Mouse (Mus musculus) thymus, adult 2 months (tissue): Measurements from ENCODE around the gene Itgax. TPM values are rescaled to one million over a fixed set of nuclear protein-coding genes. Genes with fewer than 3 reads are reported as not detected.

Experiments
- DNase-seq: peaks from one replicate; pipeline ENCODE4 v3.0.0; 2021
- H3K27ac ChIP-seq: fragments of 200-500 bp; 2 replicates; pipeline ENCODE4 v1.5.1; 2012; ENCODE audit warnings: low read length, control low read depth; ENCODE audit not compliant: control insufficient read depth, insufficient read depth
- H3K27me3 ChIP-seq: fragments of 200-500 bp; 2 replicates; pipeline ENCODE4 v1.6.1; 2012; ENCODE audit warnings: mild to moderate bottlenecking, low read length, moderate library complexity, mixed read lengths; ENCODE audit not compliant: control insufficient read depth, insufficient read depth
- H3K36me3 ChIP-seq: fragments of 200-500 bp; 2 replicates; pipeline ENCODE4 v1.6.1; 2012; ENCODE audit warnings: mild to moderate bottlenecking, low read length, moderate library complexity; ENCODE audit not compliant: control insufficient read depth, insufficient read depth
- H3K4me1 ChIP-seq: fragments of 200-500 bp; replicated peaks from 2 replicates; pipeline ENCODE4 v1.6.1; 2012; ENCODE audit warnings: low read length; ENCODE audit not compliant: control insufficient read depth, insufficient read depth
- H3K4me3 ChIP-seq: fragments of 200-500 bp; 2 replicates; pipeline ENCODE4 v1.5.1; 2012; ENCODE audit warnings: mild to moderate bottlenecking, low read length, control low read depth, moderate library complexity; ENCODE audit not compliant: control insufficient read depth, insufficient read depth
- CTCF ChIP-seq: fragments of 200-500 bp; IDR thresholded peaks from 2 replicates; pipeline ENCODE4 v1.5.1; 2012; ENCODE audit warnings: mild to moderate bottlenecking, control low read depth, low read length, moderate library complexity, borderline replicate concordance; ENCODE audit not compliant: control insufficient read depth, poor library complexity, insufficient read depth; ENCODE audit errors: extremely low read depth
- POLR2A ChIP-seq: fragments of 200-500 bp; IDR thresholded peaks from 2 replicates; pipeline ENCODE4 v1.6.1; 2012; ENCODE audit warnings: mild to moderate bottlenecking, low read length, control low read depth, moderate library complexity; ENCODE audit not compliant: control insufficient read depth, poor library complexity, insufficient read depth; ENCODE audit errors: extremely low read depth
- WGBS: fragments of 180-500 bp; shearing (Covaris S2); methylation state at CpG from one replicate; pipeline ENCODE4 v1.1.7; 2018; 5-methylcytosine and 5-hydroxymethylcytosine counted together
- polyA plus RNA-seq: library from polyadenylated mRNA; depleted of rRNA; stranded (reverse); fragments of >200 nt; gene quantifications from 2 replicates; pipeline ENCODE4 v1.2.3, GENCODE M21; 2012; rRNA removed

Gene Itgax
- polyA plus RNA-seq, 1 experiment, result 14.7 TPM

- Histone ChIP-seq H3K27me3 (no peaks in the 10 kb centered on the region), H3K36me3 (no peaks in the 10 kb centered on the region), H3K4me1 (peaks cover 5% of the 10 kb centered on the region), H3K4me3 (no peak overlapping the region), H3K27ac (no peak overlapping the region)
- no peak for DNase-seq
- 99% methylated on average over 4 of the region's 4 CpGs for WGBS
- TF ChIP-seq CTCF (no peak), POLR2A (no peak)
Measured at GRCm38 (mm10) chr7:128164001-128164400, 34.7 kb downstream of the Itgax start.

GRCm38 (mm10) chr7:128166391-128166790 is 37.0 kb downstream of the Itgax start:
- 98% methylated on average over 7 of the region's 7 CpGs for WGBS
- no peak for DNase-seq
- TF ChIP-seq POLR2A (no peak), CTCF (no peak)
- Histone ChIP-seq H3K36me3 (no peaks in the 10 kb centered on the region), H3K27me3 (no peaks in the 10 kb centered on the region), H3K4me1 (peaks cover 2% of the 10 kb centered on the region), H3K27ac (no peak overlapping the region), H3K4me3 (no peak overlapping the region)

DNA sequence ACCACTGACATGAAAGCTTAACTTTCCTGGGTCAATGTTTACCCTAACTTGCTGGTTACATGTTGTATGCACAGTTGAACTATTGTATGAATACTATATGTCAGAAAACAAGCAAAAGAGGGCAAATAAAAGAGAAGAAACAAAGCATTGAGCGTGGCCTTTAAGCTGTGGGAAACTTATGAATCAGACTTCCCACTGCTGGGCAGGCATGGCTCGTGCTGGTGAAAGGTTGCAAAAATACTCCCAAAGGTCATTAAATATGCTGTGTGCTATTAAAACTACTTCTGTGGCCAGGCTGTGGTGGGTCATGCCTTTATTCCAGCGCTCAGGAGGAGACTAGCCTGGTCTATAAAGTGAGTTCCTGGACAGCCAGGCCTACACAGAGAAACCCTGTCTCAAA is 40.6 kb downstream of the Itgax start:
- Histone ChIP-seq H3K4me3 (no peak overlapping the region), H3K27me3 (no peaks in the 10 kb centered on the region), H3K36me3 (no peaks in the 10 kb centered on the region), H3K4me1 (0 out of 2 replicates have a peak, but pooled peaks cover 2% of the 10 kb centered on the region), H3K27ac (no peak overlapping the region)
- DNase-seq, result no peak
- WGBS, result 94% methylated on average over 3 of the region's 3 CpGs
- TF ChIP-seq POLR2A, result no peak
- no peak for TF ChIP-seq CTCF

DNA sequence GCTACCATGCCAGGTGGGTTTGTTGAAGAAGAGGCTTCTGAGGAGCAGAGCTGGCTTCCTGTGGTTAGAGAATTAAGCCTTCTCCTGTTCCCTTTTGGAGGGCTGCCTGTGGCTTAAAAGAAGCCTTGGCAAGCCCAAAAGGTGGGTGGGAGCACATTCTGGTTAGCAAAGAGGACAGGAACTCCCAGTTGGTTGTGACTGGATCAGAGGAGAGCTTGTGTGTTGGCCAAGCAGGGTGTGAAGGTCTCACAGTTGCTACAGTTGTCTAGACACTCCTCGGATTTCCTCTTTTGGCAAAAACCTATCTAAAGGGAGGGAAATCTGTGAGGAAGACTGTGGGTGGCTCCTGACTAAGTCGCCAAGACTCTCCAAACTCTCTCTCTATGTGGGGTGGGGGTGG is 49.0 kb downstream of the Itgax start:
- Histone ChIP-seq H3K27ac (no peak overlapping the region), H3K27me3 (no peaks in the 10 kb centered on the region), H3K36me3 (no peaks in the 10 kb centered on the region), H3K4me3 (no peak overlapping the region), H3K4me1 (peaks cover 61% of the 10 kb centered on the region)
- DNase-seq, result no peak
- WGBS, result 21% methylated on average over 2 of the region's 2 CpGs
- TF ChIP-seq POLR2A, result no peak
- no peak for TF ChIP-seq CTCF

DNA sequence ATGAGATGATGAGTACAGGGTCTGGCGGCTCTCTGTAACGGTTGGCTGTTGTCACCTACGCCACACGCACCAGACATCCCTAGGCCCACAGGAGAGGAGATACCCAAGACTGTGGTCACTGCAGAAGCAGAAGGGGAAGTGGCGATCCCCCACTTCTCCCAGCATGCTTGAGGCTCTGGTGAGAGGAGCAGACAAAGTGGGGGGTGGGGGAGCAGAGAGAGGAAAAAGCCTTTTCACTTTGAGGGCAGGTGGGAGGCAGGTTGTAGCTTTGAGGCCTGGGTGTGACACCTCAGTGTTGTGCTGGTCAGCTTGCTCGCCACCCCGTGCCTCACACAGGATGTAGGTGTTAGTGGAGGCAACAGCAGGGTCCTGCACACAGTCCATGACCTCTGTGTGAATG is 50.8 kb downstream of the Itgax start:
- TF ChIP-seq CTCF, result no peak
- TF ChIP-seq POLR2A, result no peak
- H3K36me3 ChIP-seq, result no peaks in the 10 kb centered on the region
- H3K27me3 ChIP-seq, result no peaks in the 10 kb centered on the region
- no peak overlapping the region for H3K4me3 ChIP-seq
- peak overlapping the region; percentile 53 for H3K27ac ChIP-seq
- WGBS, result 26% methylated on average over 7 of the region's 7 CpGs
- peak; percentile 42 for DNase-seq
- peaks cover 67% of the 10 kb centered on the region for H3K4me1 ChIP-seq

DNA sequence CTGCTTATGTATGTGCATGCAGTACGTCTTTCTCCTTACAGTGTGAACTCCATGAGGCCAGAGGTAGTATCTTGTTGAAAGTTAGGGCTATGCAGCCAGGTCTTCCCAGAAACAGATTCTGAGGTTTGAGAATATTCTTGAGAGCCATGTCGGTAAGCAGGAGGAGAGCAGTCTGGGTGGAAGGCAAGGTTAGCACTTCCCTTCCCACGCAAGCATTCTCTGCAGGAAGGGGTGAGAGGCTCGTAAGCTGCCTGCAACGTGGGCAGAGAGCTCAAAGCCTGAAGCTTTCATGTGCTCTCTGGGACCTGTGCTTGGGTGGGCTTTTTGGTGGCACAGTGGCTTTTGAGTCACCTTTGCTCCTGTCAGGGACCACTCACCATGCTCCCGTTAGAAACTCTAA is 51.2 kb downstream of the Itgax start:
- H3K27ac ChIP-seq, result peak overlapping the region; percentile 53
- TF ChIP-seq POLR2A (no peak), CTCF (no peak)
- no peak overlapping the region for H3K4me3 ChIP-seq
- DNase-seq, result peak; percentile 44
- WGBS, result 21% methylated on average over 6 of the region's 6 CpGs
- peaks cover 67% of the 10 kb centered on the region for H3K4me1 ChIP-seq
- H3K36me3 ChIP-seq, result no peaks in the 10 kb centered on the region
- no peaks in the 10 kb centered on the region for H3K27me3 ChIP-seq

DNA sequence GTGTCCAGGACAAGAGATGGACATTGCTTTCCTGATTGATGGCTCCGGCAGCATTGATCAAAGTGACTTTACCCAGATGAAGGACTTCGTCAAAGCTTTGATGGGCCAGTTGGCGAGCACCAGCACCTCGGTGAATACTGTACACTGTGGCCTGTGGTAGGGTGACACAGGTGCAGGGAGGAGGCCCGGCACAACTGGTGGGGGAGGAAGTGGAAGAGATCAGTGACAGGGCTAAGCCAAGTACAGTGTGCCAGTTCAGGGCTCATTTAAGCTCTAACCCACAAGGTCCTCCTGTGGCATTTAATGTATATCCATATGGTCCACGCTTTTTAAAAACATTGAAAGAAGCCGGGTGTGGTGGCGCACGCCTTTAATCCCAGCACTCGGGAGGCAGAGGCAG is 52.3 kb downstream of the Itgax start:
- 10% methylated on average over 10 of the region's 10 CpGs for WGBS
- Histone ChIP-seq H3K36me3 (no peaks in the 10 kb centered on the region), H3K4me3 (no peak overlapping the region), H3K4me1 (peaks cover 60% of the 10 kb centered on the region), H3K27me3 (no peaks in the 10 kb centered on the region), H3K27ac (peak overlapping the region; percentile 61; the same call in 1 of the 2 replicates)
- DNase-seq, result peak; percentile 62
- TF ChIP-seq POLR2A, result no peak
- no peak for TF ChIP-seq CTCF

Other genes with a start within 250 kb of the Itgax start
- gene Prss53, start 238.6 kb upstream of the Itgax start, polyA plus RNA-seq, result 2.0 and 2.5 TPM in 2 replicates
- gene Gm21974, start 234.1 kb upstream of the Itgax start, polyA plus RNA-seq, result not detected in 2 replicates
- 56.9 and 75.1 TPM in 2 replicates for gene Vkorc1, start 233.9 kb upstream of the Itgax start, polyA plus RNA-seq
- 94.9 and 103 TPM in 2 replicates for gene Bckdk, start 225.5 kb upstream of the Itgax start, polyA plus RNA-seq
- 25.5 and 29.4 TPM in 2 replicates for gene Kat8, start 217.0 kb upstream of the Itgax start, polyA plus RNA-seq
- gene Prss8, start 199.4 kb upstream of the Itgax start, polyA plus RNA-seq, result 5.4 and 6.9 TPM in 2 replicates
- 10.3 and 15.8 TPM in 2 replicates for gene Prss36, start 182.8 kb upstream of the Itgax start, polyA plus RNA-seq
- gene Fus, start 162.1 kb upstream of the Itgax start, polyA plus RNA-seq, result 478 and 527 TPM in 2 replicates
- 420 and 521 TPM in 2 replicates for gene Pycard, start 135.7 kb upstream of the Itgax start, polyA plus RNA-seq
- gene Trim72, start 125.6 kb upstream of the Itgax start, polyA plus RNA-seq, result 1.4 and 13.4 TPM in 2 replicates
- 7.9 and 9.6 TPM in 2 replicates for gene Itgam, start 66.9 kb upstream of the Itgax start, polyA plus RNA-seq
- gene Gm49368, start 66.9 kb upstream of the Itgax start, polyA plus RNA-seq, result 0.03 TPM in 1 of 2 replicates, not detected in the other
- 6.9 and 7.7 TPM in 2 replicates for gene Itgad, start 24.8 kb downstream of the Itgax start, polyA plus RNA-seq
- 28.8 and 414 TPM in 2 replicates for gene Cox6a2, start 76.8 kb downstream of the Itgax start, polyA plus RNA-seq
- gene Armc5, start 107.8 kb downstream of the Itgax start, polyA plus RNA-seq, result 68.6 and 85.1 TPM in 2 replicates
- 2.4 and 2.5 TPM in 2 replicates for gene 9130023H24Rik, start 108.5 kb downstream of the Itgax start, polyA plus RNA-seq
- 21.0 and 25.4 TPM in 2 replicates for gene Tgfb1i1, start 117.3 kb downstream of the Itgax start, polyA plus RNA-seq
- gene Slc5a2, start 136.1 kb downstream of the Itgax start, polyA plus RNA-seq, result 0.29 and 0.67 TPM in 2 replicates
- gene BC017158, start 168.6 kb downstream of the Itgax start, polyA plus RNA-seq, result 51.1 and 54.1 TPM in 2 replicates